Mouse (Mus musculus) hindbrain, embryonic 12.5 days (tissue): ENCODE measurements around the gene Ly6g6d. TPM values are rescaled to one million over a fixed set of nuclear protein-coding genes. Genes with fewer than 3 reads are reported as not detected.
"Not testable (repeated sequence)": the region's sequence is repeated elsewhere in the genome, so short reads cannot be mapped to it uniquely, and the experiment has no call there.

Source experiments
- ATAC-seq: fragments of 200-750 bp; cut with Nextera tagmentation; 2 replicates; pipeline ENCODE4 v1.8.0; 2017; ENCODE audit warnings: moderate TSS enrichment; ENCODE audit not compliant: low FRiP score
- H3K27ac ChIP-seq: fragments of 300-500 bp; sonication (generic); 2 replicates; pipeline ENCODE4 v1.5.1; 2016; ENCODE audit warnings: mild to moderate bottlenecking
- H3K27me3 ChIP-seq: fragments of 300-500 bp; sonication (generic); 2 replicates; pipeline ENCODE4 v1.6.1; 2016; ENCODE audit warnings: mild to moderate bottlenecking
- H3K36me3 ChIP-seq: fragments of 300-500 bp; sonication (generic); 2 replicates; pipeline ENCODE4 v1.6.1; 2016; ENCODE audit warnings: mild to moderate bottlenecking
- H3K4me1 ChIP-seq: fragments of 300-500 bp; sonication (generic); 2 replicates; pipeline ENCODE4 v1.6.1; 2016
- H3K4me2 ChIP-seq: fragments of 300-500 bp; sonication (generic); replicated peaks from 2 replicates; pipeline ENCODE4 v1.6.1; 2016; ENCODE audit warnings: mild to moderate bottlenecking
- H3K4me3 ChIP-seq: fragments of 300-500 bp; sonication (generic); 2 replicates; pipeline ENCODE4 v1.5.1; 2016; ENCODE audit warnings: mild to moderate bottlenecking
- H3K9ac ChIP-seq: fragments of 300-500 bp; sonication (generic); 2 replicates; pipeline ENCODE4 v1.6.1; 2016; ENCODE audit warnings: mild to moderate bottlenecking, moderate library complexity
- H3K9me3 ChIP-seq: fragments of 300-500 bp; sonication (generic); replicated peaks from 2 replicates; pipeline ENCODE4 v1.6.1; 2016; ENCODE audit warnings: mild to moderate bottlenecking
- WGBS: fragments of 180-500 bp; shearing (Covaris S2); methylation state at CpG from one replicate; pipeline ENCODE4 v1.1.7; 2016; 5-methylcytosine and 5-hydroxymethylcytosine counted together
- polyA plus RNA-seq: library from polyadenylated mRNA; unstranded; fragments of >200 nt; fragmentation: Nextera tagmentation; extraction: Ambion mirVana; gene quantifications from 2 replicates; pipeline ENCODE4 v1.2.1, GENCODE M21; 2016

Ly6g6d gene
- polyA plus RNA-seq, 1 experiment from 2014 or later = 2.1 TPM

- not testable (repeated sequence) for H3K36me3 ChIP-seq, H3K9me3 ChIP-seq, ATAC-seq, H3K27me3 ChIP-seq, H3K4me1 ChIP-seq, H3K4me2 ChIP-seq, H3K27ac ChIP-seq, H3K9ac ChIP-seq, H3K4me3 ChIP-seq
- 72% methylated on average over 1 of the region's 1 CpGs for WGBS
Observed at GRCm38 (mm10) chr17:35033703-35034102, 44.2 kb downstream of the Ly6g6d start.

- H3K9me3 ChIP-seq = no peaks in the 10 kb centered on the region
- no peak overlapping the region for H3K4me3 ChIP-seq
- no peaks in the 10 kb centered on the region for H3K27me3 ChIP-seq
- peaks cover 15% of the 10 kb centered on the region for H3K4me1 ChIP-seq
- 76% methylated on average over 8 of the region's 8 CpGs for WGBS
- no peak overlapping the region for H3K4me2 ChIP-seq
- H3K36me3 ChIP-seq = no peaks in the 10 kb centered on the region
- ATAC-seq = no peak
- no peak overlapping the region for H3K9ac ChIP-seq
- no peak overlapping the region; the same call in 1 of the 2 replicates for H3K27ac ChIP-seq
Observed at GRCm38 (mm10) chr17:35032323-35032870, 45.5 kb downstream of the Ly6g6d start.

GRCm38 (mm10) chr17:35031880-35032279 is 46.0 kb downstream of the Ly6g6d start:
- Histone ChIP-seq H3K4me1 (peaks cover 19% of the 10 kb centered on the region), H3K27me3 (no peaks in the 10 kb centered on the region), H3K4me3 (no peak overlapping the region), H3K36me3 (no peaks in the 10 kb centered on the region), H3K4me2 (no peak overlapping the region), H3K9me3 (no peaks in the 10 kb centered on the region), H3K9ac (no peak overlapping the region), H3K27ac (no peak overlapping the region; the same call in 1 of the 2 replicates)
- ATAC-seq = no peak
- 90% methylated on average over 7 of the region's 7 CpGs for WGBS

GRCm38 (mm10) chr17:35031272-35031671 is 46.6 kb downstream of the Ly6g6d start:
- no peaks in the 10 kb centered on the region for H3K9me3 ChIP-seq
- no peak overlapping the region for H3K4me3 ChIP-seq
- WGBS = 86% methylated on average over 11 of the region's 11 CpGs
- no peaks in the 10 kb centered on the region for H3K36me3 ChIP-seq
- peaks cover 23% of the 10 kb centered on the region for H3K4me1 ChIP-seq
- no peak overlapping the region for H3K9ac ChIP-seq
- no peak for ATAC-seq
- no peak overlapping the region for H3K27ac ChIP-seq
- no peak overlapping the region for H3K4me2 ChIP-seq
- no peaks in the 10 kb centered on the region for H3K27me3 ChIP-seq

DNA sequence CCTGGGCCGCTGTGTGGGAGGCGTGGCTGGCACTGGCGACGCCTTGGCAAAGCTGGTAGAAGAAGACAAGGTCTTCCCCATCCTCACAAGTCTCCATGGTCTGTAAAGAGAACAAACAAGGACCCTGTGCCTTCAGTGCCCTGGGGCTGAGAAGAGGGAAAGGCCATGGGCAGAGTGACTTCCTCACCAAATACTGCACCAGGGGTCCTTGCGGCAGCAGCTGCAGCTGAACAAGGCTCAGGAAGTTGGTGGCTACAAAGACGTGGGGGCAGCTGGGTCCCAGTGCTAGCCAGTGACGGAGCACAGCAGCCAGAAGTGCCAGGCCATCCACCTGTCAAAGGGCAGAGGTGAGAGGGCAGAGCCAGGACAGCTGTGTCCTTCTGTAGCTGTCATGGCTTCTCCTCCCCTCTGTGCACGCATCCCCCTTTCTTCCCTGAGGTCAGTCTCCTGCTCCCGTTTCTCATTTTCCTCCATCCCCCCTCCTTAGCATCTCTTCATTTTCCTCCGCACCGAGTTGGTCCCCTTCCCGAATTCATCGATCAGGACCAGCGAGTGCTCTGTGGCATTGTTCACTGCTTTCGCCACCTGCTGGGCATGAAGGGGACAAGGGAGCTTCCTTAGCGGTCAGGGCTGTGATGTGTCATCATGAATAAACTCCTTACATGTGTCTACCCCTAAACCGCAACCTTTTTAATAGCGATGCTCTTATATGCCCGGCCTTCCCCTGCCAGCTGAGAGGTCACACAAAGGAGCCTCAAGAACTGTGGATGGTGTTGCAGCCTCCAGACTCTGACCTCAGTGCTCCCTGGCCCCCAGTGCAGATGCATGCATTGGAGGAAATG is 48.0 kb downstream of the Ly6g6d start:
- peak overlapping the region; percentile 47 for H3K9ac ChIP-seq
- peaks cover 27% of the 10 kb centered on the region for H3K4me1 ChIP-seq
- H3K27me3 ChIP-seq = no peaks in the 10 kb centered on the region
- no peaks in the 10 kb centered on the region for H3K36me3 ChIP-seq
- ATAC-seq = no peak
- 25% methylated on average over 19 of the region's 19 CpGs for WGBS
- H3K9me3 ChIP-seq = no peaks in the 10 kb centered on the region
- H3K4me2 ChIP-seq = peak overlapping the region; percentile 40
- no peak overlapping the region for H3K4me3 ChIP-seq
- H3K27ac ChIP-seq = peak overlapping the region; percentile 19; the same call in 1 of the 2 replicates

- WGBS = 74% methylated on average over 2 of the region's 2 CpGs
- Histone ChIP-seq H3K9me3 (no peaks in the 10 kb centered on the region), H3K4me1 (peaks cover 27% of the 10 kb centered on the region), H3K36me3 (no peaks in the 10 kb centered on the region), H3K27ac (no peak overlapping the region), H3K27me3 (no peaks in the 10 kb centered on the region; the same call in 1 of the 2 replicates), H3K9ac (no peak overlapping the region), H3K4me3 (no peak overlapping the region), H3K4me2 (no peak overlapping the region)
- ATAC-seq = no peak
Observed at GRCm38 (mm10) chr17:35028315-35028714, 49.5 kb downstream of the Ly6g6d start.

- no peaks in the 10 kb centered on the region; the same call in 1 of the 2 replicates for H3K27me3 ChIP-seq
- peaks cover 27% of the 10 kb centered on the region for H3K4me1 ChIP-seq
- H3K4me3 ChIP-seq = no peak within 1 kb of the TSS
- H3K36me3 ChIP-seq = no peaks in the 10 kb centered on the region
- no peaks in the 10 kb centered on the region for H3K9me3 ChIP-seq
- H3K9ac ChIP-seq = peak within 1 kb of the TSS; percentile 27; the same call in 1 of the 2 replicates
- H3K4me2 ChIP-seq = peak within 1 kb of the TSS; percentile 20; the same call in 1 of the 2 replicates
- ATAC-seq = peak; percentile 74
- WGBS = 33% methylated on average over 13 of the region's 13 CpGs
- H3K27ac ChIP-seq = peak within 1 kb of the TSS; percentile 64
Observed at GRCm38 (mm10) chr17:35027277-35028068, 50.4 kb downstream of the Ly6g6d start, which contains the start of gene Sapcd1. Gene Sapcd1 (minus strand): TSS chr17:35028016.

GRCm38 (mm10) chr17:35026206-35026605 is 51.7 kb downstream of the Ly6g6d start:
- 80% methylated on average over 5 of the region's 5 CpGs for WGBS
- H3K27ac ChIP-seq = no peak overlapping the region

DNA sequence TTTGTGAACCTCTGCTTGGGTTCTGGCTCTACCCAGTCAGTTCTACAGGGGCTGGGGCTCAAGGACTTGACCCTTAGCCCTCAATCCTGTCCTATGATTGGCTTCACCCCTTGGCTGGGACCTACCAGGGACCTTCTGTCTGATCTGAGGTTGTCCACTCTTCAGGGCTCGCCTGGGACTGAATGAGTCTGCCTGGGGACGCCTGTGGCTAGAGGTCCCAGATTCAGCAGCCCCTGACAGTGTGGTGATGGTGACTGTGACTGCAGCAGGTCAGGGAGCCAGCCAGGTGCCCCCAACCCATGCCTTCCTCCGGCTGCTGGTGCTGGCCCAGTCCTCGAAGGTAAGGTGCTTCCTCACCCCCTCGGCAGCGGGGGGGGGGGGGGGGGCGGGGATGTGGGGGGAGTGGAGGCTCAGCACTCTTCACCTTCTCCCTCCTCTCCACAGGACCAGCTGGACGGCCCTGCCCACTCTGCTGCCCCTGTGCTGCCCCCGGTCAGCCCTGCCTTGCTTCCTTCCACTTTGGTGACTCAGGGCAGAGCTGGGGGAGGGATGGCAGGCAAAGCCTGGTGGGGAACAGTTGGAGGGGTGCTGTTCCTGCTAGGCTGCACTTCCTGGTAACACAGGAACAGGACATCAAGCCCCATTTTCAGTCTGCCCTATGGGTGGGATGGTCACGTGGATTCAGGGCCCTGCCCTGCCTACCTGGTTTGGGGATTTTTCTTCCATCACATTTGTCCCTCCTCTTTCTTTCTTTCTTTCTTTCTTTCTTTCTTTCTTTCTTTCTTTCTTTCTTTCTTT is 53.0 kb downstream of the Ly6g6d start:
- H3K4me3 ChIP-seq = no peak overlapping the region
- no peak overlapping the region for H3K9ac ChIP-seq
- H3K4me1 ChIP-seq = peaks cover 32% of the 10 kb centered on the region
- H3K27ac ChIP-seq = no peak overlapping the region
- no peaks in the 10 kb centered on the region for H3K9me3 ChIP-seq
- WGBS = 49% methylated on average over 9 of the region's 10 CpGs
- ATAC-seq = no peak
- no peak overlapping the region for H3K4me2 ChIP-seq
- no peaks in the 10 kb centered on the region; the same call in 1 of the 2 replicates for H3K27me3 ChIP-seq
- no peaks in the 10 kb centered on the region for H3K36me3 ChIP-seq

More at GRCm38 (mm10) chr17:35026206-35026605, 51.7 kb downstream of the Ly6g6d start:
- Histone ChIP-seq H3K4me3 (no peak overlapping the region), H3K9me3 (no peaks in the 10 kb centered on the region), H3K36me3 (no peaks in the 10 kb centered on the region), H3K9ac (no peak overlapping the region), H3K4me2 (no peak overlapping the region), H3K27me3 (no peaks in the 10 kb centered on the region; the same call in 1 of the 2 replicates), H3K4me1 (peaks cover 35% of the 10 kb centered on the region)
- no peak for ATAC-seq

DNA sequence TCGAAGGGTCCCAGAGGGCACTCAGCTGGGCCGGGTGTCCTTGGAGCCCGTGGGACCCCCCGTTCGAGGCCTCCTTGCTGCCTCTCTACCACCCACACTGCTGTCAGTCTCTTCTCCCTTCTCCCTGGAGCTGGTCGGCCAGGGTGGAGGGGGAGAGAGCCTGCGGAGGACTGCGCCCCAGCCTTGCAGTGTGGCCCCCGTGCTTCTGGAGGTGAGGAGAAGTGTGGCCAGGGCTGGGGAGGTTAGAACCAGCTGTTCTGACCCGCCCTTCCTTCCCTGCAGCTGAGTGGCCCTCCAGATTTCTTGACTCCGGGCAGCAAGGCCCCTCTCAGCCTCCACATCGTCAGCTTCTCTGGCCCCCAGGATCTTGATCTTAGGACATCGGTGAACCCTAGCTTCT is 53.6 kb downstream of the Ly6g6d start:
- Histone ChIP-seq H3K4me1 (peaks cover 28% of the 10 kb centered on the region), H3K9me3 (no peaks in the 10 kb centered on the region), H3K4me2 (no peak overlapping the region), H3K27ac (no peak overlapping the region), H3K36me3 (no peaks in the 10 kb centered on the region), H3K9ac (peak overlapping the region; percentile 14; the same call in 1 of the 2 replicates), H3K27me3 (no peaks in the 10 kb centered on the region; the same call in 1 of the 2 replicates), H3K4me3 (no peak overlapping the region)
- no peak for ATAC-seq
- WGBS = 71% methylated on average over 13 of the region's 13 CpGs

GRCm38 (mm10) chr17:35023756-35024155 is 54.1 kb downstream of the Ly6g6d start:
- no peaks in the 10 kb centered on the region for H3K36me3 ChIP-seq
- WGBS = 71% methylated on average over 4 of the region's 4 CpGs
- peaks cover 28% of the 10 kb centered on the region for H3K4me1 ChIP-seq

More at GRCm38 (mm10) chr17:35023756-35024155, 54.1 kb downstream of the Ly6g6d start:
- no peak overlapping the region for H3K9ac ChIP-seq
- no peaks in the 10 kb centered on the region; the same call in 1 of the 2 replicates for H3K27me3 ChIP-seq
- no peak overlapping the region for H3K4me2 ChIP-seq
- no peak overlapping the region for H3K4me3 ChIP-seq
- no peak for ATAC-seq
- H3K27ac ChIP-seq = no peak overlapping the region
- no peaks in the 10 kb centered on the region for H3K9me3 ChIP-seq
